Mouse (Mus musculus): ENCODE data around the gene Ndufb10. TPM values are rescaled to one million over a fixed set of nuclear protein-coding genes. Genes with fewer than 3 reads are reported as not detected.
A peak's percentile ranks its signal among the peaks of the same experiment; 100 is the strongest.

The Ndufb10 gene
- total RNA-seq, 2 experiments from 2014 or later = 130 to 145 TPM

DNA sequence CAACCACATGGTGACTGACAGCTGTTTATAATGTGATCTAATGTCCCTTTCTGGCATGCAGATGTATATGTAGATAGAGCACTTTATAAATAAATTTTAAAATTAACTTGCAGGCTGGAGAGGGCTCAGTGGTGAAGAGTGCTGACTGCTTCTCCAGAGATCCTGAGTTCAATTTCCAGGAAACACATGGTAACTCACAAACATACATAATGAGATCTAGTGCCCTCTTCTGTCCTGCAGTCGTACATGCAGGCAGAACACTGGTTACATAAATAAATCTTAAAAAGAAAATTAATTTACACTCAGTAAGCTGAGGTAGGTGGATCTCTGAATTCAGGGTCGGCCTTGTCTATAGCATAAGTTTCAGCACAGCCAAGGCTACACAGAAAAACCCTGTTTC, 15.6 kb downstream of the Ndufb10 start:
- no peak for DNase-seq
- intact Hi-C loops (cut with DNase I) = no loop called here

DNA sequence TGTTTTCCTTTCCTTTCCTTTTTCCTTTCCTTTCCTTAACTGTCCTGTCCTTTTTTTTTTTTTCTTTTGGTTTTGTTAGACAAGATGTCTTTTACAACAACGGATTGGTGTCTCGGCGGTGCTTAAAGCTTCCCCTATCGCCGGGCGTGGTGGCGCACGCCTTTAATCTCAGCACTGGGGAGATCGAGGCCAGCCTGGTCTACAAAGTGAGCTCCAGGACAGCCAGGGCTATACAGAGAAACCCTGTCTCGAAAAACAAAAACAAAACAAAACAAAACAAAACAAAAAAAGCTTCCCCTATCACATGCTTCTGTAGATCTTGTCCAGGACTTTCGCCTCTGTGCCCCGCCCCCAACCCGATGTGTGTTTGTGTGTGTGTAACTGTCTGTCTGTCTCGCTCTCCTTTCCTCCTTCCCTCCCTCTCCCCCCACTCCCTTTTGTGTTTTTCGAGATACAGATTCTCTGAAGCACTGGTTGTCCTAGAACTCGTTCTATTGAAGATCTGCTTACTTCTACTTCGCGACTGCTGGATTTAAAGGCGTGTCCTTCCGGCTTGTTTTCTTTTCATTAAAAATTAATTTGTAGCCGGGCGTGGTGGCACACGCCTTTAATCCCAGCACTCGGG, 16.4 kb downstream of the Ndufb10 start:
- DNase-seq = no peak
- intact Hi-C loops (cut with DNase I) = no loop called here

DNA sequence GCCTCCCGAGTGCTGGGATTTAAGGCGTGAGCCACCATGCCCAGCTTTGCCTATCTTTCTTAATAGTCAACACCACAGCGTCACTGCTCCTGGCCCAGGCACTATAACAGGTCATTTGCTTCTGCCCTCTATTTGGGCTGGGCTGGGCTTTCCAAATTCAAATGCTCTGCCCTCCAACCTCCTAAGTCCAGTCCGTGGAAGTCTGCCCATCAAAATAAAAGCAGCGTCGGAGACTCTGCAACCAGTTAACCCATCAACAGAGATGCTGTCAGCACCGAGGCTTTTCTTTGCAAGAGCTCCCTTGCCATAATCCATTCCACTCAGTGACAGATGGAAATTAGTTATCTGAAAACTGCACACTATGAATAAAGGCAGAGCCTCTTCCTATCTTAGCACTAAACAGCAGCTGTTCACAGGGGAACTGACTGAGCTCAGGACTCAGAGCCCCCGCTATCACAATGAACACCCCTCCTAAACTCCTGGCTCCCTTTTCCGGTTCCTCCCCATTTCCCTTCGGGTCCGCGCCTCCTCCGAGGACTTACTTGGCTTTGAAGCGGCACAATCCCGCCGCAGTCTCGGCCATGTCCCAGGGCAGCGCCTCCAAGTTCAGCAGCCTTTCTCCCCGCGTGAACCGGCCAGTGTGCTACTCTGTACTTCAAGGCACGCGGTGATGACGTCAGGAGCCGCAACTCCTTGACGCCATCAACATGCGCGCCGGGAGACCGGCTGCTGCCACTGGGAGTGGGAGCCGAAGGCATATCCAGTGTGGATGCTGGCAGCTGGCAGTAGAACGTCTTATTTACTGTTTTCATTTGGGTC, 17.1 kb downstream of the Ndufb10 start, which contains the start of gene Tbl3:
Gene Tbl3, minus strand, starts transcription at position 679 of the 819 bp plus-strand sequence.
- intact Hi-C loops (cut with DNase I) = no loop called here

DNA sequence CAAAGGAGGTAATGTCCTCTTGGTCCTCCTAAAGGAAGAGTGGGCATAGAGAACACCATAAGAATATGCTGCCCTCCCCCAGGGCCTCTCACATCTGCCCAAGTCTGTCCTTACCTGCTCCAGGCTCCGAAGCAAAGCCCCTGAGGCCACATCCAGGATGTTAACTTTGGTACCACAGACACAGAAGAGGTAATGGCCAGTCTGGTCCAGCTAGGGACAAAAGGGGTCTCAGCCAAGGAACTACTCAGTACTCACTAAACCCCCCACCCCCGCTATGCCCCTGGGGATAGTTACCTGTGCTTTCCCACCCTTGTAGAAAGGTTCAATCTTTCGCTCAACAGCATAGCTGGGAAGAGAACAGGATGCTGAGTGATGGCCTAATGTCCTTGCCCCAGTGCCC, 18.5 kb downstream of the Ndufb10 start:
- DNase-seq = no peak
- intact Hi-C loops (cut with DNase I) = no loop called here

More for the DNA sequence above, 17.1 kb downstream of the Ndufb10 start, which contains the start of gene Tbl3:
- DNase-seq = peak; percentile 93

DNA sequence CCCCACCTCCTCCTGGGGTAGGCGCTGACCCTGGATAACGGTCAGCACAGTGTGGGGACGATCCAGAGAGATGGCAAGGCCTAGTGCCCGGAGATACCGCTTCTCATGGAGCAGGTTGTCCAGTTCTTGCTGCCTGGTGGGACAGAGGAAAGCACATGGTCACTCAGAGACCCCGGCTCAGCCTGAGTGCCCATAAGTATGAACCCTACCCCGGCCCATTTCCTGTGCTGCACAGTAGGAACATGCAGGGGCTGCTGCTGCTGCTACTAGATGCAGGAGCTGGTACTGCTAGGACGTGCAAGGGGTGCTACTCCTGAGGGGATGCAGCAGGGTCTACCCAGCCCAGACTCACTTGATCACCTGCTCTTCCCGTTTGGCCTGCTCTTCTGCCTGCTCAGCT, 23.0 kb downstream of the Ndufb10 start:
- no peak for DNase-seq
- intact Hi-C loops (cut with DNase I) = no loop called here

DNA sequence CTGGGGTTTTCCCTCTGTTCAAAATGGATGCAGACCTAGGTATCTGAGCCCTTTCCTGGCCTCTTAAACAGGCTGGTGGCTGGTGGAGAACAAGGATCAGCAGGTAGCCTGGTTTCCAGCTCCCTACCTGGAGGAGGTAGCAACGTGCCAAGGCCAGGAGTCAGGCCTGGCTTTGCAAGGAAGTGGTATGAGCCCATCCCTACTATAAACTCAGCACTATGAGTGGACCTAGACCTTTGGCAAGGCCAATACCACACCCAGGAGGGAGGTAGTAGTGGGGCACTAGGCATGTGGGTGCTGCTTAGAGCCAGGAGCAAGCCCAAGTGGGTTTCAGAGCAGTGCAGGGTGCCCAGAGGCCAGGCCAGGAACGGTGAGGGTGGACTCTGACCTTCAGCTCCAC, 24.8 kb downstream of the Ndufb10 start:
- intact Hi-C loops (cut with DNase I) = no loop called here
- DNase-seq = no peak

DNA sequence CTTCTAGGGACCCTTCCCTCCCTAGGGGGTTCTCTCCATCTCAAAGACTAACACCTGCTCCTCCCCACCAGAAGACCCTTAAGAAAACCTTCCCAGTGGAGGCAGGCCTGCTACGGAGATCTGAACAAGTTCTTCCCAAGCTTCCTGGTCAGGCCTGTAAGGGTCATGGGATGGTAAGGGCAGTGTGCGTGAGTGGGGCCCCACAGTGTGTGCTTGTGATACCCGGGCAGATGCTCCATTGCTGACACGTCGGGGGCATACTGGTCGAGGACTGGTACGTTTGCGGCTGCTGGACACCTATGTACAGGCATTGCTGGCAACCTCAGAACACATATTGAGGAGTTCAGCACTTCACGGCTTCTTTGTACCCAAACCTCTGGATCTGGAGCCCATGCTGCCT, 25.6 kb downstream of the Ndufb10 start:
- intact Hi-C loops (cut with DNase I) = no loop called here
- no peak for DNase-seq

DNA sequence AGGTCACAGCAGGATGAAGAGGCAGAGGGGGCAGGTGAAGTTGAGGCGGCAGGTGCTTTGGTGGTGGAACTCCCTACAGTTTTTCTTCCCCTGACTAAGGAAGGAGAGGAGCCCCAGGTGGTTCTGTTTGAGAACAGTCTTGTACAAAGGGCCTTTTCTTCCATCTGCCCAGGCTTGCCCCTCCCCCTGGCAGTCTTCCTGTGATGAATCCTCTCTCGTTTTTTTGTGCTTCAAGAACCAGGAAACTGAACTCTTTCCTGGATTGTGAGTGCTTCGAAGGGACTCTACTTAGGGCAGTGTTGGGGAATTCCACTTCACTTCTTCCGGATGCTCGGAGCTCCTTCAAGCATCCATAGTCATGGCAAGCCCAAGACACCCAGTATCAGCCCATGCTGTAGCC, 26.3 kb downstream of the Ndufb10 start:
- intact Hi-C loops (cut with DNase I) = no loop called here
- DNase-seq = no peak

DNA sequence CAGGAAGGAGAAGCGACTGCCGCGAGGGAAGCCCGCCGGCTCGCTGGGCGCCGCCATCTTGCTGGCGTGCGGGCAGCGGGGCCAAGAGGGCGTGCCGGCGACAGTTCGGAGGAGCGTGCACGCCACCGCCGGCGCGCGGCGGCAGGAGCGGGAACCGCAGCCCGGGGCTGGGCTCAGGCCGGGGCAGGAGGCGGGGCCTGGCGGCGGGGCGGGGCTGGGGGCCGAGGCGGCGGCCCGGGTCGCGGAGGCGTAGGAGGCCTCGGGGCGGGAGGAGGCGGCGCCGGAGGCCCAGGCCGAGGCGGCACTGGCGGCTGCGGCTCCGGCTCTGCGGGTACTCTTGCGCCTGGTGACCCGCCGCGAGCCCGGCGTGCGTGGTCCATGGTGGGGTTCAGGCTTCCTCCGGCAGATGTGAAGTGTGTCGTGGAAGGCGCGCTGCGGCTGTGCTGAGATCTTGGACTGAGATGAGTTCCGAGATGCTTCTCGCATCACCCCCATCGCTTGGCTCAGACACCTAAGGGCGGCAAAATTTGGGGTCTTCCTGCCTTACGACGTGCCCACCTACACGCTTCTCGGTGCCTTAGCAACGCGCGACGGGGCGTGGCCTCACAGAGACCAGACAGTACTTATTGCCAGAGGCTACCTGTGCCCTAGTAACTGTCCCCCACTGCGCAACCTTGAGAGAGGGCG, 28.1 kb downstream of the Ndufb10 start, which contains the start of the genes Gfer and Noxo1:
Gene Gfer, minus strand, starts transcription at position 146 of the 687 bp plus-strand sequence.
Gene Noxo1, plus strand, starts transcription at position 224 of the 687 bp plus-strand sequence.
- DNase-seq = peak; percentile 93

DNA sequence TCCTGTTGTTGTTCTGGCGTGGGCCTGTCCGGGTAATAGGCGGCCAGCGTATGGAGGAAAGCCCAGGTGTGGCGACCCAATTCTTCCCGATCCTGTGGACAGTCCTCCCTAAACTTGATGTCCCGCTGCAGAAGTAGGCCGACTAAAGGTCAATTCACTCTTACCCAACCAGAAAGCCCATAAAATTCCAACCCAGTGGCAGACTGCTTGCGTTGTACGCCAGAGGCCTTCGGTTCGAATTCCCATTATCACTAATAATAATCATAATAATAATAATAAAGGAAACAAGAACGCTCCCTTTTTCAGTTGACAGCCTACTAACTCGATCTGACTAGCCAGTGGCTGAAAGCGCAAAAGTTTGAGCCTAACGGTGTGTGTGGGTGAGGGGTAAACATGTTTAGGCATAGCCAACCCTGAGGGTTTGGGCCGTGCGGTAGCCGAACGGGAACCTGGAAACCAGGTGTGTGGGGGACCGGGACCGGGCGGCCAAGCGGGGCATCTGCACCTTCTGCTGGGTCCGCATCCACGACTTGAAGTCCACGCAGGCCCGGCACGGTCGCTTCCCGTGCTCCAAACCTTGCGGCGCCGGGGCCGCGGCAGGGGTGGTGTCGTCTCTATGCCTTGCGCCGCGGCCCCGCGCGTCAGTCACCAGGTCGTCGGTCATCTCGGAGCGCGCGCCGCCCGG, 28.8 kb downstream of the Ndufb10 start:
- intact Hi-C loops (cut with DNase I) = no loop called here
- no peak for DNase-seq

More for the DNA sequence above, 28.1 kb downstream of the Ndufb10 start, which contains the start of the genes Gfer and Noxo1:
- intact Hi-C loops (cut with DNase I) = no loop called here

DNA sequence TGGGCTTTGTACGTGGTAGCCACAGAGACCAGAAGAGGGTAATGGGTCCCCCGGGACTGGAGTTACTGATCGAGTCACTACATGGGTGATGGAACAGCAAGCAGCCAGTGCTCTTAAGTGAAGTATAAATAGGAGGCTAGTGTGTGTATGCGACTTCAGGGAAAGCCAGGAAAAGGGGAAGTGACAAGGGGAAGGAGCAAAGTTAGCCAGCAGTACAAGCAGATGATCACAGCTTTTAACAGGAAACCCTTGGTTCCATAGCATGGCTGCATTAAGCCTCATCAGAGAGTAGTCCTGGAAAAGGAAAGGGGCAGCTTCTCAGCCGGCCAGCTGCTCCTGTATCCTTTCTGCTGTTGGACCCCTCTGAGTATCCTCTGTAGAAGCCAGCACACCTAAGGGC, 31.9 kb downstream of the Ndufb10 start:
- no peak for DNase-seq
- intact Hi-C loops (cut with DNase I) = no loop called here

DNA sequence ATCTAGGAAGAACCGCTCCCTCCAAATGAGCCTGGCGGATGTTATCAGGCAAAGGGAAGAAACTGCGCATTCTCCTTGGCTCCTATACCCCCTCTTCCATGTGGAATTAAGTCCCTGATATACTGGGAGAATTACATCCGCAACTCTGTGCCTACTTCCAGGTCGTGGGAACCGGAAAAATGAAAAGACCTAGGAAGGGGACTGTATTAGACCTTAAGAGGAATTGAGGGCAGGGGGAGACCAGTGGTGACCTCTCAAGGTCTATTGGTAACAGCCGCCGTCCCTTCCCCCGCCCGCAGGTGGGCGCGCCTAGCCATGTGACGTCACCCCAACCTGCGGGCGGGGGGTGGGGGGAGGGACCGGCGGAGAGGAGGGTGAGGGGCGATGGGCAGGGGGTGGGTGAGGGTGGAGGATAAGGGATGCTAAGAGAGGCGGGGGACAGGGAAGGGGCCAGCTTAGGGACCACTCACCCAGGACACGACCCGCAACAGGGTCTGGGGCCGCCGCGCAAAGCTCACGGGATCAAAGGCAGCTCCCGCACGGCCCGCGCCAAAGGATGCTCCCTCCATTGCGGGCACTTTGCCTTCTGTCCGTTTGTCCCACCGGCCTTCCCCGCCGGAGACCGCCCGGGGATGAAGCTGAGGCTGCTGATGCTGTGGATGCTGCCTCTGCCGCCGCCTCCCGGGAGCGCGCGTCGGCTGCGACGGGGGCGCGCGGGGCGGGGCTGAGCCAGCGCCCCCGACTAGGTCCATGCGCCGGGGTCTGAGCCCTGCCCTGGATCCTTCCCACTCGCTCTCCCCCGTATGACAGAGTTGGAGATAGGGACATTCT, 34.8 kb downstream of the Ndufb10 start, which contains the start of gene Syngr3:
Gene Syngr3, minus strand, starts transcription at position 705 of the 831 bp plus-strand sequence.
- DNase-seq = peak; percentile 65
- intact Hi-C loops (cut with DNase I) = no loop called here

DNA sequence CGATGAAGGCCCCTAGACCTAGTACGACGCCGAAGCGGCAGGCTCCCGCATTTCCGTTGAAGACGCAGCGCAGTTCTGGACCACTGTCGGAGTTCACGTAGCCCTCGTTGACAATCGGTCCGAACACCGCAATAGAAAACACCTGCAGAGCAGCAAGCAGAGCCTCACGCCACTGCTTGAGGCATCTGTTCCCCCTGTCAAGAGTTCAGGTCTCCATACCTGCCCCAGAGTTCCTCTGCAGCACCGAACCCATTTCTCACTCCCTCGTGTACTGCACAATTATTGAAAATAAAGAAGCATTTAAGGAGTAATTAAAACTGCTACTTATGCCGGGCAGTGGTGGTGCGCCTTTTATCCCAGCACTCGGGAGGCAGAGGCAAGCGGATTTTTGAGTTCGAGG, 36.7 kb downstream of the Ndufb10 start:
- intact Hi-C loops (cut with DNase I) = no loop called here
- no peak for DNase-seq

DNA sequence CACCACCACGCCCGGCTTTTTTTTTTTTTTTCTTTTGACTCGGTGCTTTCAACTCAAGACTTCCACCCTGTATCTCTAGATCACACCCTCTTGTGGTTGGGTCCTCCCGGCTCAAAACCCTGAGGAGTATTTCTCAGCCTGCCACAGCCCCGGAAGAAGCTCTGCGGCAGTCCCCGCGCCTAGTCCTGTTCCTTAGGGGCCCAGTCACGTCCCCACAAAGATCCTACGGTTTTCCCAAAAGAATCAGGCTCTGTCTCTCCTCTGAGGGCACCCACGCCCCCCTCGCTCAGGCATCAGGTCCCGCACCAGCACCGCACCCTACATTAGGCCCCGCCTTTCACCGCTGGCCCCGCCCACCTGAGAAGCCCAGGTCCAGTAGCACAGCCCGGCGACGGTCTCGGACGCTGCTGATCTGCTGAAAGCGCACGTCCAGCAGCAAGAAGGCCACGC, 37.1 kb downstream of the Ndufb10 start:
- DNase-seq = no peak

DNA sequence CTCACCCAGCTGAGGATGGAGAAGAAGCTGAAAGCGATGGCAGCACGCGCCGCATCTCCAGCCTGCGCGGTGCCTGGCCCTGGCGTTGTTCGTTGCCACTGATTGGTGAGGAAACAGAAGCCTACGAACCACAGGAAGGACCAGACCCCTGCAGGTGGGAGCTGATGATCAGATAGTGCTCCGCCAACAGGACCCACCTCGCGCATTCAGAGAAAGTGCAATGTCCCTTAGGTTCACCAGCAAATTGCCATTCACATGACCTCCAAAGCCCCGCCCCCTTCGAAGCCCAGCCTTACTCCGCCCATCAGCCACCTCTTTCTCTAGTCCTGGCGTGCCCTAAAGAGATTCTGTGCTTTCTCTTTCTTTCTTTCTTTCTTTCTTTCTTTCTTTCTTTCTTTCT, 37.8 kb downstream of the Ndufb10 start:
- intact Hi-C loops (cut with DNase I) = no loop called here
- no peak for DNase-seq

More for the DNA sequence above, 37.1 kb downstream of the Ndufb10 start:
- intact Hi-C loops (cut with DNase I) = no loop called here

DNA sequence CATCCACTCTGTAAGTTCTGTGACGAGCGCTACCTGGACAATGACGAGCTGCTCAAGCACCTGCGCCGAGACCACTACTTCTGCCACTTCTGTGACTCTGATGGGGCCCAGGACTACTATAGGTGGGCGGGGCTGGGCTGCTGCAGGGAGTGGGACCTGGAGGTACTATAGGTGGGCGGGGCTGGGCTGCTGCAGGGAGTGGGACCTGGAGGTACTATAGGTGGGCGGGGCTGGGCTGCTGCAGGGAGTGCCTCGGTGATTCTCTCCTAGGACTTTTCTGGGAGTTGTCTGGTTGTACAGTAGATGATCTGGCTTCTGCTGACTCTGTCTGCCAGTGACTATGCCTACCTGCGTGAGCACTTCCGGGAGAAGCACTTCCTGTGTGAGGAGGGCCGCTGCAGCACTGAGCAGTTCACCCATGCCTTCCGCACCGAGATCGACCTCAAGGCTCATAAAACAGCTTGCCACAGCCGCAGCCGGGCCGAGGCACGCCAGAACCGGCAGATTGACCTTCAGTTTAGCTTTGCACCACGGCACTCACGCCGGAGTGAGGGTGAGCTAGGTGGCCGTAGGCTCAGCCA, 46.7 kb downstream of the Ndufb10 start:
- intact Hi-C loops (cut with DNase I) = no loop called here
- no peak for DNase-seq

DNA sequence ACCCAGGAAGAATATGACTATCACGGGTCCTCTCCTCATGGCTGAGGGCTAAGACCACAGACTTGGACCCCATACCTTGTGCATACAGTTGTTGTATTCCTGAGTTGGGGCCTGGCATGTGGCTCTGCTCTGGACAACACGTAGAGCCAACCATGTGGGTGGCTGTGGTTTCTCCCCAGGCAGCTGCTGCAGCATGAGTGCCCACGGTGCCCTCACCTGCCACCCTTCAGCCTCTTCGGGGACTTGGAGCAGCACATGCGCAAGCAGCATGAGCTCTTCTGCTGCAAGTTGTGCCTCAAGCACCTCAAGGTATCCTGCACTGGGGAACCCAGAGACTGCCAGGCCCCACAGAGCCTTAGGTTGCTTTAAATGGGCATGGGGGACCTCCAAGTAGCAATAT, 47.4 kb downstream of the Ndufb10 start:
- intact Hi-C loops (cut with DNase I) = no loop called here
- no peak for DNase-seq

DNA sequence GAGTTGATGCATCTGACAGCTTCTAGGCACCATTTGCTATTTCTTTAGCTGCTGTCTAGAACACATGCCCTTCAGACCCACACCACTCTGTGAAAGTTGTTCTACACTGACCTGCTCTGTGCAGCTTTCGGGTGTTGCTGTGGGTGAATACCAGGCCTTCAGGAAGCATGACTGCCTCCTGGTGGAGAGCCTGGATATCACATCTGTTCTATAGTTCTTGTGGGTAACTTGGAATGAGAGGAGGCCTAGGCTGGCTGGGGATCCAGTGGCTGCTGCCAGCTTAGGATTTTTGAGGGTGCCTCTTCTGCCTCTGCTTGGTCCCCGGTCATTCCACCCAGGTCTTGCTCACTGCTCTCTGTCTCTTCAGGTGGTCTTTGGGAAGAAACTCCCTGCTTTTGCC, 48.1 kb downstream of the Ndufb10 start:
- intact Hi-C loops (cut with DNase I) = no loop called here
- peak; percentile 77 for DNase-seq

DNA sequence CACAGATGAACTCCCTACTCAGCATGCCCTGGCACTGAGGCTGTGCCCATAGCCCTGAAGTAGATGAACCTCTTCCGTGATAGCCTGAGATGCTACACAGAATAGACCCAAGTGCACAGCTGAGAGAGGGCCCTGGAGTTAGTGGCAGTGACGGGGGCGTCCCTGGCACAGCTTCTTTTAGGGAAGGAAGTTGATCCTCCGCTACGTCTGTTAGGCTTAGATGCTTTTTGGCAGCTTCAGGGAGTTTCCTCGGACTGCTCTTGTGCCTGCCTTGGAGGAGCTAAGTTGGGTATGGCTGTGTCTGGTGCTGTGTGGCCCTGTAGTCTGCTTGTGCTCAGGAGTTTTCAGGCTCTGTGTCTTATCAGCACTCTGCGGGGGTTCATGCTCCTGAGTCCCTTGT, 50.0 kb downstream of the Ndufb10 start:
- intact Hi-C loops (cut with DNase I) = no loop called here
- no peak for DNase-seq
